Mouse (Mus musculus): ENCODE measurements around the gene Pno1.

DNA sequence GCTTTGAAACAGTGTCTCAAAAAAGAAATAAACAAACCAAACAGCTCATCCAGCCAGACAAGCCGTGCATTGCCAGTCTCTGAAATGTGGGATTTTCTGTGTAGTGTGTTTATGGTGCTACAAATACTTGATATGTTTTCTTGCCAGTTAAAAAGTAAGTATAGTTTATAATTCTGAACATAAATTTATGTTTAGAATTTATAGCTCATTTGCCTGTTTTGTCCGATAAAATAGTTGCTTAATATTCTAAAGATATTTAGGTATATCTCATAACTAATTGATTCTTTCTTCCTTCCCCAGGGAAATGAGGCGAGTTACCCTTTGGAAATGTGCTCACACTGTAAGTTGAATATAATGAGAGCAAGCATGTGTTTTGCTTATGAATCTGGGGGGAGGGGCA lies 29.6 kb downstream of the Pno1 start, which contains the start of gene Wdr92:
- TF ChIP-seq CTCF (IDR thresholded peaks at IDR 0.05; ENCODE audit: extremely low read depth, insufficient read depth, low read length) = no peak
- no peak for TF ChIP-seq POLR2A (IDR thresholded peaks at IDR 0.05; ENCODE audit: extremely low read depth, insufficient read depth, low read length)
